Mouse (Mus musculus): ENCODE results near the gene Lactb. TPM values are rescaled to one million over a fixed set of nuclear protein-coding genes. Genes with fewer than 3 reads are reported as not detected.
"Not testable (repeated sequence)": the region's sequence is repeated elsewhere in the genome, so short reads cannot be mapped to it uniquely, and the experiment has no call there.

The Lactb gene
- total RNA-seq, 1 experiment from 2014 or later, result 33.3 TPM

GRCm38 (mm10) chr9:66933869-66934808 lies 41.1 kb downstream of the Lactb start:
- ATAC-seq (replicated peaks; ENCODE audit: insufficient number of reproducible peaks, low FRiP score, low TSS enrichment, poor library complexity, severe bottlenecking), result no peak

DNA sequence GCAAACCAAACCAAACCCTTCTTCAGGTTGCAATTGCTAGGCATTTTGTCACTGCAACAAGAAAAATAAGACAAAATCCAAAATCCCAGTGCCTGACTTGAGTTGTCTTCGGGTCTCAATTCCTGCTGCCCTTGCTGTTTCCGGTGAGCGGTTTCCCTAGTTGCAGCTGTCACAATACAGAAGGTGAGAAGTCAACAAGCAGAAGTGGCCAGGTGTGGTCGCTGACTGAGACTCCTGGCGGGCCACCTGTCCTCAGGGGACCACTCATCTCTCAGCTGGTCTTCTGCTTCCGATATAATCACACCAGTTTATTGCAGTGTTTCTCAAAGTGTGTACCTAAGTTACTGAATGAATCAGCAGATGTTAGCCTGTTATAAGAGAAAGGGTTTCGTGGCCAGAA lies 44.9 kb downstream of the Lactb start:
- ATAC-seq (replicated peaks; ENCODE audit: insufficient number of reproducible peaks, low FRiP score, low TSS enrichment, poor library complexity, severe bottlenecking), result no peak

DNA sequence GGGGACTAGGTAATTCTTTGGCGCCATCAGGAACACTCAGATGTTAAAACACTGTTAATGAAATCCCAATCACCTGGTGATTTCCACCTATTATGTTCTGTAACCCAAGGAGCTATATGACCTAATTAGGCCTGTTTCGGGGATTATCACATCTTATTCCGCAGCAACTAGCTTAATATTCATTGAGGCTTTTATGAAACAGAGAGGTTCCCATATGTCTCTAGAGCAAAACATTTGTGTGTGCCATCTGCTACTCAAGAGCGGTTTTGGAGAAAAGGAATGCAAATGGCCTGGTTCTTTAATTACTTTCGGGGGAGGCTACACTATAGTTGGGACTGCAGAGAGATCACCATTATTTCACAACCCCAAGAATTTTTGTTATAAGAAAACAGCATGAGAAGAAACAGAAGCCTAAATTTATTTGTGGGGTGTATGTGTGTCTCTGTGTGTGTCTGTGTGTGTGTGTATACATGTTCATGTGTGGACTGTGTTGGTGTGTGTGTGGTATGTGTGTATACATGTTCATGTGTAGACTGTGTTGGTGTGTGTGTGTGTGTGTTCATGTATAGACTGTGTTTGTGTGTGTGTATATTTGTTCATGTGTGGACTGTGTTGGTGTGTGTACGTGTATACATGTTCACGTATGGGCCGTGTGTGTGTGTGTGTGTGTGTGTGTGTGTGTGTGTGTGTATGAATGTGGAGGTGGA lies 47.4 kb downstream of the Lactb start:
- no peak for ATAC-seq (replicated peaks; ENCODE audit: insufficient number of reproducible peaks, low FRiP score, low TSS enrichment, poor library complexity, severe bottlenecking)

GRCm38 (mm10) chr9:66925853-66926252 lies 49.4 kb downstream of the Lactb start:
- no peak for ATAC-seq (replicated peaks; ENCODE audit: insufficient number of reproducible peaks, low FRiP score, low TSS enrichment, poor library complexity, severe bottlenecking)

GRCm38 (mm10) chr9:66922076-66922475 lies 53.2 kb downstream of the Lactb start:
- no peak for ATAC-seq (replicated peaks; ENCODE audit: insufficient number of reproducible peaks, low FRiP score, low TSS enrichment, poor library complexity, severe bottlenecking)

DNA sequence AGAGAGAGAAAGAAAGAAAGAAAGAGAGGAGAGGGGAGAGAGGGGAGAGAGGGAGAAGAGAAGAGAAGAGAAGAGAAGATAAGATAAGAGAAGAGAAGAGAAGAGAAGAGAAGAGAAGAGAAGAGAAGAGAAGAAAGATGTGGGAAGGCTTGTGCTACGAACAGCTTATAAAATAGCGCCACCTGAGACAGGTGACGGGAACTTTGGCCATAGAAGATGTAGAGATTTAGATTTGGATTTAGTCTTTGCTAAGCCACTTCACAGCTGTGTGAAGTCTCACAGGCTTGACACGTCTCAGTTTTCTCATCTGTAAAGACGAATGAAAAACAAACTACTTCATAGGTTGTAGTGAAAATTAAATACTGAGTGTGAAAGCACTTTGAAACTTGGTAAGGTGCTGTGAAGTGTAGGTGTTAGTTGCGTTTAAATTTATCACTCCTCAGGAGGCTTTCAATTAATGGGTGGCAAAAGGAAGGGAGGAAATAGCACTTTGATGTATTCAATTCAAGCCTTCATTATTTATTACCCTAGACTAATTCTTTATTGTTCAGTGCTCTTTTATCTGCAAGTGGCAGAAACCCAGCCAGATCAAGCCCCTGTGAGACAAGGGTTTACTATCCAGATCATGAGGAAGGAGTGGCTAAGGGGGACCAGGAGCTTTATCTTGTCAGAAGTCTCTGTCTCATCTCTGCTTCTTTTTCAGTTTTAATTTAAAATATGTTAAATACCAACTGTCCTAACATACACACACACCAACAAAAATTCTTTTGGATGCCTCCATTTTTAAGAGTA lies 54.6 kb downstream of the Lactb start:
- no peak for ATAC-seq (replicated peaks; ENCODE audit: insufficient number of reproducible peaks, low FRiP score, low TSS enrichment, poor library complexity, severe bottlenecking)

- no peak for ATAC-seq (replicated peaks; ENCODE audit: insufficient number of reproducible peaks, low FRiP score, low TSS enrichment, poor library complexity, severe bottlenecking)
These were observed 55.3 kb downstream of the Lactb start for GRCm38 (mm10) chr9:66919981-66920380.

DNA sequence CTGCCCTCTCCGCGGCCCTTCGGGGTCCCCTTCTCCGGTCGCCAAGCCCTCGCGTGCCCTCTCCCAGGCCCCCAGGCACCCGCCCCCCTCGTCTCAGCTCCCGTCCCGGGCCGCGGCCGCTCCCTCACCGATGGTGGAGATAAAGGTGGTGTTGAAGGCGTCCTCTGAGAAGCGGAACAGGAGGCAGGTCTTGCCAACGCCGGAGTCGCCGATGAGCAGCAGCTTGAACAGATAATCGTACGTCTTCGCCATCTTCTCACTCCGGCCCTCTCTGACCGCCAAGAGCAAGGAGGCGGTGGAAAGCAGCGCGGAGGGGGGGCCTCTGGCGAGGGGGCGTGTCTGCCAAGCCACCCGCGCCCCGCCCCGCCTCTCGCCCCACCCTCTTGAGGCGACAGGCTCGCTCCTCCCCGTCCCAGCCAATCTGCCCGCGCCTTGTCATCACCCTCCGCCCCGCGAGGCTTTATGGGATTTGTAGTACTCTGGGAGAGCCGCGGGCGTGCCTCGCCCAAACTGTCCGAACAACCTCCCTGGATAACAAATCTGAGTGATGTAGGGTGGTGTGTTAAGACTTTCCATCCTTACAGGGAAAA lies 55.8 kb downstream of the Lactb start, which contains the start of gene Rab8b:
Rab8b (minus strand) TSS at position 306 of the 590 bp plus-strand sequence.
- peak; percentile 94 for ATAC-seq (replicated peaks; ENCODE audit: insufficient number of reproducible peaks, low FRiP score, low TSS enrichment, poor library complexity, severe bottlenecking)

- no peak for ATAC-seq (replicated peaks; ENCODE audit: insufficient number of reproducible peaks, low FRiP score, low TSS enrichment, poor library complexity, severe bottlenecking)
These were observed 56.5 kb downstream of the Lactb start for GRCm38 (mm10) chr9:66918672-66919330.

DNA sequence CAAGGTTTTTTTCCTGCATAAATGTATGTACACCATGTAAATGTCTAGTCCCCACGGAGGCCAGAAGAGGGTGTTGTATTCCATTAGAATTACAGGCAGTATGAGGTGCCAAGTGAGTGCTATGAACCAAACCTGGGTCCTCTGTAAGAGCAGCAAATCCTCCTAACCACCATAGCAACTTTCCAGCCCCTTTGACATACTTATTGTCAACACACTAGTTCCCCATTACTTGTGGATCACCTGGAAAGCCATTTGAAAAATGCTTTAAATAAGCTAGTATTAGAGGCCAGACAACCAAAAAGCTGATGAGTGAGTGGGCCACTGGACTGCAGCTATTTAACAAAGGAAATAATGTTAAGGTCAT lies 57.4 kb downstream of the Lactb start:
- no peak for ATAC-seq (replicated peaks; ENCODE audit: insufficient number of reproducible peaks, low FRiP score, low TSS enrichment, poor library complexity, severe bottlenecking)

DNA sequence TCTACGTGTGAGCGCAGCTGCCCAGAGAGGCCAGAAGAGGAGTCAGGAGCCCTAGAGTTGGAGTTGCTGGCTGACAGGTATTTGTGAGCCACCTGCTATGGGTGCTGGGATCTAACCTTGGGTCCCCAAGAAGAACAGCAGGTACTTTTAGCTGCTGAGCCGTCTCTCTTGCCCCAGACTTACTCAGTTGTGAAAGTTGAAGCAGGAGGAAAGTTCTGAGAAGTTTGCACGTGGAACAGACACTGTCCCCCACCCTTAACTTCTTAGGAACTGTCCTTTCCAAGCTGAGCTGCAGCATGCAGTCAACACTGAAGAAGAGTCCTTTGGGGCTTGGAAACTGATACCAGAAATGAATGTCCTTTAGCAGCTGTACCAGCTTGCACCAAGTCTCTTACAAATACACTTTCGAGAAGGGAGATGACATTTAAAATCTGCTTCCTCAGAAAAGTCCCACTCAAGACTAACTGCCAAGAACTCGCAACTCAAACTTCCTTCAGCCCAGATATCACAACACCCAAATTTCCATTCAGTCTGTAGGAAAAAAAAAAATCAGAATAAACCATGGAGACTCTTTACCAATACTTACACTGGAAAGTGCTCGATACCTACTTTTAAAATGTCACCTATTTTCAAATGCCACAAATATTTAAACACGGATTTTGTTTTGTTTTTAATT lies 57.9 kb downstream of the Lactb start:
- no peak for ATAC-seq (replicated peaks; ENCODE audit: insufficient number of reproducible peaks, low FRiP score, low TSS enrichment, poor library complexity, severe bottlenecking)

DNA sequence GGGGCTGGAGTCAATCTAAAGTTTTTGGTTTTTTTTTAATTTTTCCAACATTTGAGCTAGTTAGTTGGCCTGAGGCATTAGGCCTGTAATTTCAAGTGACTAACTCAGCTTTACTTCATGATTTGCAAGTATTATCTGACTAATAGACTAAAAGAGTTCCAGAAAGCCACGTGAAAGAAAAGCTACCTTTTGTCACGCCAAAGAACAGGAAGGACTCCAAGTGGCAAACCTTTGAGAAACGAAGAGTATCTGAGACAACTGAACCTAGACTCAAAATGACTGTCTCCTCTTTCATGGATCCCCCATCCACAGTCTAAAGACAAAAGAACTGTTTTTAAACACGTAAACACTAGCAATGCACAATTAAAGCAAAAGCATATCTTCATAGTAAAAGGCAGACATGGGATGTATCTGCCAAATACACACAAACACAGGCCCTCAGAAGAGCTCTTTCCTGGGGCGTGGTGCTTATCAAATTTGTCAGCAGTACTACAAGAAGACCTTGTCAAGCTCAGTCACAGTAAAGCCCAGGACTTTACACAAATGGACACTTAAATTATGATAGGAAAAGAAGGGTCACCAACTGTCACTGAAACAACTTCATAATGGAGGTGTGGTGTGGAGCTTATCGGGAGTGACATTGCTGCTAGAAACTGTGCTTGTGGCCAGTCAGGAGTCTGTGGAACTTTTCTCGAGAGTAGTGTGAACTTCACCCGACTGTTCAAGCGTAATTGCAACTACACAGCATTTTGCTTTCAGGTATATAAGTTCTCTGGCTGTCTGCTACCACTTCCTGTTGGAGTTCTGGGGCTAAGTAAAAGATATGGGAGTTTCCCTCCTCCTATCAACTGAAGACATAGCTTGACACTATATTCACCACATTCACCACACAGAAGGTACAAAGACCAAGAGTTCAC lies 59.2 kb downstream of the Lactb start:
- ATAC-seq (replicated peaks; ENCODE audit: insufficient number of reproducible peaks, low FRiP score, low TSS enrichment, poor library complexity, severe bottlenecking), result no peak

DNA sequence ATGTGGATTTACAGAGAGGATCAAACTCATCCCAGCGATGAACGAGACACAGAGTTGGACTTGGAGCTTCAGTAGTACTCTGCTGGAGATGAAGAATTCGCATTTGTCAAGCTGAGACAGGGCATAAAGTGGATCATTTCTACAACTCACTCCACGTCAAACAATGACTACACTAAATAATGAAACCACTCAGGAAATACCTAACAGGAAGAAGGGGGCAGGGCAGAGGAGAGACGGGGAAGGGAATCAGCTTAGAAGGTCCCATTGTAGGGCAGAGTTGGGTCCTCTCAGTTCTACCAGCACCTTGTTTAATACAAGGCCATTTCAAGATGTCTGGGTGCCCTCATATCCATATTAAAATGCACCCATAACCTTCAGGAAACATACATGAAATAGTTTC lies 59.9 kb downstream of the Lactb start:
- no peak for ATAC-seq (replicated peaks; ENCODE audit: insufficient number of reproducible peaks, low FRiP score, low TSS enrichment, poor library complexity, severe bottlenecking)

GRCm38 (mm10) chr9:66914540-66914939 lies 60.7 kb downstream of the Lactb start:
- ATAC-seq (replicated peaks; ENCODE audit: insufficient number of reproducible peaks, low FRiP score, low TSS enrichment, poor library complexity, severe bottlenecking), result no peak

- ATAC-seq (replicated peaks; ENCODE audit: insufficient number of reproducible peaks, low FRiP score, low TSS enrichment, poor library complexity, severe bottlenecking), result not testable (repeated sequence)
These were observed 61.9 kb downstream of the Lactb start for GRCm38 (mm10) chr9:66913254-66913934.

GRCm38 (mm10) chr9:66912304-66912703 lies 63.0 kb downstream of the Lactb start:
- ATAC-seq (replicated peaks; ENCODE audit: insufficient number of reproducible peaks, low FRiP score, low TSS enrichment, poor library complexity, severe bottlenecking), result no peak
